Mouse (Mus musculus): ENCODE results near the gene Cdr2l. TPM values are rescaled to one million over a fixed set of nuclear protein-coding genes. Genes with fewer than 3 reads are reported as not detected.
"Not testable (repeated sequence)": the region's sequence is repeated elsewhere in the genome, so short reads cannot be mapped to it uniquely, and the experiment has no call there.

The Cdr2l gene
- polyA plus RNA-seq, 1 experiment from 2014 or later = 15.2 TPM

DNA sequence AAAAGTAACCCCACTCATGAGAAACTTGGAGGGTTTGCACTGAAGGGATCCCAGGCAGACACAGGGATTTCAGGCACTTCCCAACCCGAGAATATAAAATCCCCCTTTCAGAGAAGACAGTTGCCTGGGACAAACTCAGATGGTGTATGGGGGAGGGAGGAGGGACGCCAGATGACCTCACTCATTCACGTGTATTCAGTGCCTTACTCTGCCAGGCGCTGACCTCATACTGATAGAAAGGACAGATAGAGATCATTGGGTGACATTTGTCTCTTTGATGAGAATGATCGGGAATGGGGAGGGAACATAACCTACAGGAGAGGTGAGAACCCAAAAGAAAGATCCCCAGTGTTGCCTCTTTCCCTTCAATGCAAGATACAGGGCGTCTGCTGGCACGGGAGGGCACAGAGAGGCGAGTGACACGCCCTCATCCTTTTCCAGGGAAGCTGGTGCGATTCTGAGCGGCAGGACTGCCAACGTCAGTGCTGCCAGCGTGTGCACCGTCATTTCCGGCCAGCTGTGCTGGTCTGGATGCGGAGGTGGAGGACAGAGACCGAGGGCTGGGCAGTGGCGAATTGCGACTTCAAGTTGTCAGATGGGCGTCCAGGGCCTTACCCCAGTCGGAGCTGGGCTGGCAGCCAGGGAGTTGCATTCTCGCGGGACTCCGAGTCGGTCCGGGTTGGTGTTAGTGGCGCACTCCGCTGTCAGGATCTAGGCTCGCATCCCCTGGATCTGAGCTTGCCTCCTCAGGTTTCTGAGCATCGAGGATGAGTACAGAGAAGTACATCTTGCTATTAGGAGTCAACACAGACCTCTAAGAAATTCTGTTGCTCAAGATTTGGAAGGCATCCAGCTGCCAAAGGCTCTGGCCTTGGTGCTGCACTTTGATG lies 7.7 kb upstream of the Cdr2l start:
- H3K4me1 ChIP-seq = peaks cover 11% of the 10 kb centered on the region
- H3K27ac ChIP-seq = no peak overlapping the region; the same call in 1 of the 2 replicates
- WGBS = 2% methylated on average over 30 of the region's 30 CpGs
- H3K9me3 ChIP-seq (replicated peaks) = no peaks in the 10 kb centered on the region
- H3K27me3 ChIP-seq (ENCODE audit: low read depth, poor library complexity, severe bottlenecking) = peaks cover 83% of the 10 kb centered on the region
- H3K4me3 ChIP-seq = peak overlapping the region; percentile 50
- H3K36me3 ChIP-seq = no peaks in the 10 kb centered on the region
- DNase-seq (ENCODE audit: low spot score) = peak; percentile 49

DNA sequence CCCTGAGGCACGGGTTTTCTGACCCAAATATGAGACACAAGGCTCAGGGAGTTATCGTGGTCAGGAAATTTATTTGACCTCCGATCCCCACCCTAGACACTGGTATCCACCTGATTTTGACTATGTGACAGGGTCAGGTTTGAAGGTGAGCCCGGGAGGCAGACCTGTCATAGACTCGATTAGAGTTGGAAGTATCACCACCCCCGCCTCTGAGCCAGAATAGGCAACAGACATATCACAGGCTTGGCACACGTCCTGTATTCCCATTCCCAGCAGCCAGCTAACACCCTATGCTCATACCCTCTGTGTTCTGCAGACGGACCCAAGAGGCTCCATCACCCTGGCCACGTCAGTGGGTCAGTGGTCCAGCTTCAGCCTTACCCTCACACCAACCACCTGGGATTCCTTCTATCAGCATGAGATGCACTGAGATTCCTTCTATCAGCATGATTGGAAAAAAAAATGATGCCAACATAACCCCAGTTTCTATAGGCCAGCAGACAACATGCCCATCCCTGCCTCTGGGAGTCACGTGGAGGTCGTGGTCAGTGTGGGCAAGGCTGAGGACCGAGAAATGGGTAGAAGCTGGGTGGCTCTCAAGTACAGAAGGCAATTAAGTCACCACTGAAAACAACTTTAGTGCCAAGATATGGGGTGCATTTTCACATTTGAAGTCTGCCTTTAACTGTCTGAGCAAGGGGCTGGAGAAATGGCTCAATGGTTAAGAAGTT lies 6.9 kb upstream of the Cdr2l start:
- peaks cover 11% of the 10 kb centered on the region for H3K4me1 ChIP-seq
- peak overlapping the region; percentile 50 for H3K4me3 ChIP-seq
- no peaks in the 10 kb centered on the region for H3K36me3 ChIP-seq
- no peaks in the 10 kb centered on the region for H3K9me3 ChIP-seq (replicated peaks)
- H3K27ac ChIP-seq = no peak overlapping the region
- H3K27me3 ChIP-seq (ENCODE audit: low read depth, poor library complexity, severe bottlenecking) = peaks cover 75% of the 10 kb centered on the region
- no peak for DNase-seq (ENCODE audit: low spot score)
- WGBS = 71% methylated on average over 12 of the region's 12 CpGs

- H3K4me3 ChIP-seq = no peak overlapping the region
- H3K36me3 ChIP-seq = no peaks in the 10 kb centered on the region
- no peaks in the 10 kb centered on the region for H3K9me3 ChIP-seq (replicated peaks)
- DNase-seq (ENCODE audit: low spot score) = no peak
- peaks cover 56% of the 10 kb centered on the region for H3K27me3 ChIP-seq (ENCODE audit: low read depth, poor library complexity, severe bottlenecking)
- H3K4me1 ChIP-seq = peaks cover 19% of the 10 kb centered on the region
- H3K27ac ChIP-seq = no peak overlapping the region
- 72% methylated on average over 7 of the region's 7 CpGs for WGBS
Observed at GRCm38 (mm10) chr11:115376722-115377121, 5.0 kb upstream of the Cdr2l start.

GRCm38 (mm10) chr11:115377254-115377653 lies 4.5 kb upstream of the Cdr2l start:
- no peaks in the 10 kb centered on the region for H3K9me3 ChIP-seq (replicated peaks)
- DNase-seq (ENCODE audit: low spot score) = no peak
- whole genome bisulfite sequencing = 85% methylated on average over 4 of the region's 4 CpGs
- peaks cover 23% of the 10 kb centered on the region for H3K4me1 ChIP-seq
- H3K27me3 ChIP-seq (ENCODE audit: low read depth, poor library complexity, severe bottlenecking) = peaks cover 51% of the 10 kb centered on the region
- no peaks in the 10 kb centered on the region for H3K36me3 ChIP-seq
- no peak overlapping the region for H3K27ac ChIP-seq
- no peak overlapping the region for H3K4me3 ChIP-seq

GRCm38 (mm10) chr11:115377854-115378253 lies 3.9 kb upstream of the Cdr2l start:
- no peak overlapping the region for H3K27ac ChIP-seq
- H3K27me3 ChIP-seq (ENCODE audit: low read depth, poor library complexity, severe bottlenecking) = peaks cover 45% of the 10 kb centered on the region
- WGBS = 89% methylated on average over 7 of the region's 7 CpGs
- DNase-seq (ENCODE audit: low spot score) = no peak
- no peaks in the 10 kb centered on the region for H3K36me3 ChIP-seq
- no peaks in the 10 kb centered on the region for H3K9me3 ChIP-seq (replicated peaks)
- H3K4me3 ChIP-seq = no peak overlapping the region
- H3K4me1 ChIP-seq = peaks cover 29% of the 10 kb centered on the region

DNA sequence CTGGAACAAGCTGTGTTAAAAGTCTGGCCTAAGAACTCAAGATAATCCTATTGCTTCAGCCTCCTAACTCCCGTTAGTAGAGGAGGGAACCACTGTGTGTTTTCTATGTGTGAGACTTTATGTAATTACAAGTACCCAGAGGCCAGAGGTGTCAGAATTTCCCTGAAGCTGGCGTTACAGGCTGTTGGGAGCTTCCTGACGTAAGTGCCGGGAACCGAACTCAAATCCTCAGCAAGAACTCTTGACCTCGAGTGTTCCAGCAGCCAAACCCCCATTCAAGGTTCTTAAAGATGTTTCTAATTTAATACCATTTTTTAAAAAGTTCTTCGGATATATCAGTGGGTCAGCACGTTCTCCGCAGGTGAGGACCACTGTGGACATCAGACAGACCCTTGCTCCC lies 440 bp upstream of the Cdr2l start:
- H3K27ac ChIP-seq = peak overlapping the region; percentile 99
- no peaks in the 10 kb centered on the region for H3K9me3 ChIP-seq (replicated peaks)
- peak; percentile 42 for DNase-seq (ENCODE audit: low spot score)
- H3K4me1 ChIP-seq = peaks cover 45% of the 10 kb centered on the region
- 10% methylated on average over 9 of the region's 9 CpGs for WGBS
- H3K36me3 ChIP-seq = 0 out of 2 replicates have a peak, but pooled peaks cover 3% of the 10 kb centered on the region
- H3K27me3 ChIP-seq (ENCODE audit: low read depth, poor library complexity, severe bottlenecking) = peaks cover 20% of the 10 kb centered on the region
- H3K4me3 ChIP-seq = peak overlapping the region; percentile 96

DNA sequence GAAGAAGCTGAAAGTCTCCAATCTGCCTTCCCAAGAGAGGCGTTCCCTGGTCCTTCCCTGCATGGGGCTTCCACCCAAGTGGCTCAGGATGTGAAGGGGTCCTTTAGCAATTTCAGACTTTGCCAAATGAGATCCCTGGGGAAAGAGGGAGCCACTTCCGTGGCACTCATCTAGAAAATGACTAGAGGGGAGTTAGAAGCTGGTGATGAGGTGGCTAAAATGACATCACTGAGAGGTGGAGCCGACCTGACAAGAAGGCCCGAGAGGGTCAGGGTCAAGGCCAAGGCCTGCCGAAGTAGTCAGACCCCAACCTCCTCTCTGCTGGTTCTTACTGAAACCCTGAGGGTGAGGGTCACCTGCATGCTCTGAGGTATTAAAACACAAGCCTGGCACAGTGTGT lies 1.2 kb downstream of the Cdr2l start:
- H3K36me3 ChIP-seq = 0 out of 2 replicates have a peak, but pooled peaks cover 3% of the 10 kb centered on the region
- peaks cover 45% of the 10 kb centered on the region for H3K4me1 ChIP-seq
- WGBS = 18% methylated on average over 5 of the region's 5 CpGs
- H3K4me3 ChIP-seq = peak overlapping the region; percentile 96
- H3K9me3 ChIP-seq (replicated peaks) = no peaks in the 10 kb centered on the region
- 0 out of 2 replicates have a peak, but pooled peaks cover 10% of the 10 kb centered on the region for H3K27me3 ChIP-seq (ENCODE audit: low read depth, poor library complexity, severe bottlenecking)
- H3K27ac ChIP-seq = peak overlapping the region; percentile 27; the same call in 1 of the 2 replicates
- no peak for DNase-seq (ENCODE audit: low spot score)

DNA sequence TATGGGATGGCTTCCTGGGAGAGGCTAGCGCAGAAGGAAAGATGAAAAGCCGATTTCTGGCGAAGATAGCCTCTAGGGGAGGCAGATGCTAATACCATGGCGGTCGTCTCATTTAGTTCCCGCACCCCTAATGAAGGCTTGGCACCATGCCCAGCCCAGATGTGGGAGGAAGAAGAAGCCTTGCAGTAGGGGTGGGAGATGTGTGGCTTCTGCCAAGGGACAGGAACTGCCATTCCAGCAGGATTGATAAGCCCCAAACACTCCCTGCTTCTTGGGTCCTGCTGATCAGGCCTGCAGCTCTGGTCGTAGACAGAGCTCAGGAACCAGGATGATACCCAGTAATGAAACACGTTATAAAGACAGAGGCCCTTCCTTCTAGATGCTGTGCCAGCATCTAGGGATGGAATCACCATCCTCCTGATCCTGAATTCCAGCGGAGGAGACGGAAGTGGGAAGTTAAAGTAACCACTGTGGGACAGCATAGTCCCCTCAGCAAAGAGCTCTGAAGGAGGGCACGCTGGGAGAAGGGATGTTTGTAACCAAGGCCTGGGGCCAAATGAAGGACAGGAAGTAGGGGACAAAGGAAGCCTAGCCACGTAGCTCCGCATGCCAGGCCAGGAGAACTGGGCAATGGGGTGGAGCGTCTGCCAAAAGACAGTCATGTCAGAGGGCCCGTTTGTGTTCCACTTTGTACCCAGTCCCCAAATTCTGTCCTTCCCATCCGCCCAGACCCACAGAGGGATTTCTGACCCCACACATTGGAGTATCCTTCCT lies 2.2 kb downstream of the Cdr2l start:
- peaks cover 45% of the 10 kb centered on the region for H3K4me1 ChIP-seq
- DNase-seq (ENCODE audit: low spot score) = no peak
- WGBS = 73% methylated on average over 16 of the region's 16 CpGs
- H3K9me3 ChIP-seq (replicated peaks) = no peaks in the 10 kb centered on the region
- 0 out of 2 replicates have a peak, but pooled peaks cover 10% of the 10 kb centered on the region for H3K27me3 ChIP-seq (ENCODE audit: low read depth, poor library complexity, severe bottlenecking)
- H3K4me3 ChIP-seq = peak overlapping the region; percentile 96
- H3K27ac ChIP-seq = peak overlapping the region; percentile 28; the same call in 1 of the 2 replicates
- peaks cover 10% of the 10 kb centered on the region; the same call in 1 of the 2 replicates for H3K36me3 ChIP-seq

DNA sequence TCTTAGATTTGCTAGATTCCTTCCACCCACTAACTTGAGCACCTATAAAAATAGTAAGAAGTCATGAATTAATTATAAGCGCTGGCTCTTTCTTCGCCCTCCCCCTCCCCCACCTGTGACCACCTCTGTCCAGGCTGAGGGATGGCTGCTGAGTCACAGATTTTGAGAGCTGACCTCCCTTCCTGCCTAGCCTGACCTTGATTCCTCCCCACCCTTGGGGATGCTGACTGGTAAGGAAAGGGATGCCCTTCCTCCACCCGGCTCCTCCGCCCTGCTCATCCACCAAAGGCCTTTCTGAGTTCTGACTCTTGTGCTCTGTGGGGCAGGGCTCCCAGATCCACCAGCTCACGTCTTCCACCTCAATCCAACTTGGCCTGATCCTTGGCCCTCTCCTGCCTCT lies 2.9 kb downstream of the Cdr2l start:
- 79% methylated on average over 5 of the region's 5 CpGs for WGBS
- H3K4me3 ChIP-seq = no peak overlapping the region
- H3K27ac ChIP-seq = peak overlapping the region; percentile 28; the same call in 1 of the 2 replicates
- H3K27me3 ChIP-seq (ENCODE audit: low read depth, poor library complexity, severe bottlenecking) = 0 out of 2 replicates have a peak, but pooled peaks cover 10% of the 10 kb centered on the region
- peaks cover 45% of the 10 kb centered on the region for H3K4me1 ChIP-seq
- peaks cover 13% of the 10 kb centered on the region for H3K36me3 ChIP-seq
- no peak for DNase-seq (ENCODE audit: low spot score)
- H3K9me3 ChIP-seq (replicated peaks) = no peaks in the 10 kb centered on the region

GRCm38 (mm10) chr11:115386859-115387258 lies 5.1 kb downstream of the Cdr2l start:
- H3K4me1 ChIP-seq = peaks cover 37% of the 10 kb centered on the region
- peaks cover 33% of the 10 kb centered on the region for H3K36me3 ChIP-seq
- H3K9me3 ChIP-seq (replicated peaks); H3K4me3 ChIP-seq; H3K27ac ChIP-seq; DNase-seq (ENCODE audit: low spot score); H3K27me3 ChIP-seq (ENCODE audit: low read depth, poor library complexity, severe bottlenecking): not testable (repeated sequence)
- WGBS = 89% methylated on average over 3 of the region's 3 CpGs

GRCm38 (mm10) chr11:115391358-115391757 lies 9.6 kb downstream of the Cdr2l start:
- Histone ChIP-seq H3K27me3 (ENCODE audit: low read depth, poor library complexity, severe bottlenecking) (peaks cover 21% of the 10 kb centered on the region), H3K9me3 (replicated peaks) (no peaks in the 10 kb centered on the region), H3K27ac (no peak overlapping the region), H3K4me1 (peaks cover 8% of the 10 kb centered on the region), H3K4me3 (no peak overlapping the region), H3K36me3 (peaks cover 74% of the 10 kb centered on the region)
- WGBS = 93% methylated on average over 7 of the region's 7 CpGs
- DNase-seq (ENCODE audit: low spot score) = no peak

DNA sequence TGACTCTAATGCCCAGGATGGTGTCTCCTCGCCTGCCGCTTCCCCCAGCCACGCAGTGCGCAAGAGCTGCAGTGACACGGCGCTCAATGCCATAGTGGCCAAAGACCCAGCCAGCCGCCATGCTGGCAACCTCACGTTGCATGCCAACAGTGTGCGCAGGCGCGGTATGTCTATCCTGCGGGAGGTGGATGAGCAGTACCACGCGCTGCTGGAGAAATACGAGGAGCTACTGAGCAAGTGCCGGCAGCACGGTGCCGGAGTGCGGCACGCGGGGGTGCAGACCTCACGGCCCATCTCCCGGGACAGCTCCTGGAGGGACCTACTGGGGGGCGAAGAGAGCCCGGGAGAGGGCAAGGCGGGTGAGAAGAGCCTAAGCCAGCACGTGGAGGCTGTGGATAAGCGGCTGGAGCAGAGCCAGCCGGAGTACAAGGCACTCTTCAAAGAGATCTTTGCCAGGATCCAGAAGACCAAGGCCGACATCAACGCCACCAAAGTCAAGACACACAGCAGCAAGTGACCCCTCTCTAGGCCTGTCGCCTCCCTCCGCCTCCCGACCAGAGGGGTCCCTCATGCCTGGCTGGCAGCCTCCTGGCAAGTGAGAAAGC lies 12.1 kb downstream of the Cdr2l start:
- Histone ChIP-seq H3K27ac (no peak overlapping the region), H3K4me3 (peak overlapping the region; percentile 19), H3K36me3 (peaks cover 68% of the 10 kb centered on the region), H3K27me3 (ENCODE audit: low read depth, poor library complexity, severe bottlenecking) (peaks cover 21% of the 10 kb centered on the region), H3K9me3 (replicated peaks) (no peaks in the 10 kb centered on the region), H3K4me1 (peaks cover 8% of the 10 kb centered on the region)
- 51% methylated on average over 34 of the region's 34 CpGs for WGBS
- DNase-seq (ENCODE audit: low spot score) = peak; percentile 32

Measured in limb, embryonic 10.5 days (tissue).